Mouse (Mus musculus): ENCODE measurements around the gene Fam187b.
A peak's percentile ranks its signal among the peaks of the same experiment; 100 is the strongest.

The Fam187b gene

GRCm38 (mm10) chr7:30958866-30959487 lies 14.6 kb upstream of the Fam187b start:
- DNase-seq, result no peak

- DNase-seq, result no peak
Measured at GRCm38 (mm10) chr7:30959786-30960349, 13.7 kb upstream of the Fam187b start.

- no peak for DNase-seq
Measured at GRCm38 (mm10) chr7:30962862-30963261, 10.7 kb upstream of the Fam187b start.

- DNase-seq, result no peak
Measured at GRCm38 (mm10) chr7:30964366-30964765, 9.2 kb upstream of the Fam187b start.

- no peak for DNase-seq
Measured at GRCm38 (mm10) chr7:30965677-30966076, 7.9 kb upstream of the Fam187b start.

- DNase-seq, result no peak
Measured at GRCm38 (mm10) chr7:30966657-30967056, 6.9 kb upstream of the Fam187b start.

- DNase-seq, result no peak
Measured at GRCm38 (mm10) chr7:30968611-30969010, 5.0 kb upstream of the Fam187b start.

- DNase-seq, result no peak
Measured at GRCm38 (mm10) chr7:30969174-30969573, 4.4 kb upstream of the Fam187b start.

GRCm38 (mm10) chr7:30971901-30972300 lies 1.7 kb upstream of the Fam187b start:
- no peak for DNase-seq

- DNase-seq, result peak; percentile 16
Measured at GRCm38 (mm10) chr7:30972426-30973250, 952 bp upstream of the Fam187b start.

- peak; percentile 67 for DNase-seq
Measured at GRCm38 (mm10) chr7:30973251-30973500, 414 bp upstream of the Fam187b start, which contains the start of gene Lsr. Gene Lsr, minus strand, starts transcription at chr7:30973464.

GRCm38 (mm10) chr7:30981703-30982102 lies 8.1 kb downstream of the Fam187b start:
- no peak for DNase-seq

GRCm38 (mm10) chr7:30985357-30985756 lies 11.8 kb downstream of the Fam187b start:
- no peak for DNase-seq

- DNase-seq, result no peak
Measured at GRCm38 (mm10) chr7:30988519-30989162, 15.1 kb downstream of the Fam187b start.

- DNase-seq, result no peak
Measured at GRCm38 (mm10) chr7:30992148-30992547, 18.6 kb downstream of the Fam187b start.

- no peak for DNase-seq
Measured at GRCm38 (mm10) chr7:30993986-30994385, 20.4 kb downstream of the Fam187b start.

- no peak for DNase-seq
Measured at GRCm38 (mm10) chr7:30996491-30996890, 22.9 kb downstream of the Fam187b start.

GRCm38 (mm10) chr7:31000505-31001020 lies 27.0 kb downstream of the Fam187b start:
- DNase-seq, result peak; percentile 28

GRCm38 (mm10) chr7:31002650-31003049 lies 29.1 kb downstream of the Fam187b start:
- DNase-seq, result no peak

GRCm38 (mm10) chr7:31007775-31008174 lies 34.2 kb downstream of the Fam187b start:
- DNase-seq, result no peak

GRCm38 (mm10) chr7:31008175-31008574 lies 34.6 kb downstream of the Fam187b start:
- DNase-seq, result no peak

- DNase-seq, result no peak
Measured at GRCm38 (mm10) chr7:31008889-31009288, 35.3 kb downstream of the Fam187b start.

GRCm38 (mm10) chr7:31012971-31013370 lies 39.4 kb downstream of the Fam187b start:
- no peak for DNase-seq

Measured in embryo, embryonic 11 days (tissue).